ENCODE assay signal across 26 mouse cellular contexts in the genomic region with DNA sequence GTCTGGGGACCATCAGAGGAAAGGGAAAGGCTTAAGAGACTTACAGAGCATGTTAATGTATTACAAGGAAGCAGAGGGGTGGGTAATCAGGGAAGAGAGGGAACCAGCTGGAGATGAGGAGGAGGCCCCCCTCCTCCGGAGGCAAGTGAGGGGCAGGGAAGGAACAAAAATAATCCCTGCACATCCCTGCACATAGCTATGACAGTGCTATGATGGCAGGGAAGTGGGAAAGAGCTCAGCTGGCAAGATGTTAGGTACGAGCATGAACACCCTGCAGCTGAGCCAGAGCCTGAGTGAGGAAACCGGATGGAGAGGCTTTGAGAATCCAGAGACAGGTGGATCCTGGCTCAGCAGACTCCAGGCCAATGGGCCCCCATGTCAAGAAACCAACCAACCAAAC. TPM values are rescaled to one million over a fixed set of nuclear protein-coding genes. Genes with fewer than 3 reads are reported as not detected.
DNase-seq lines count a peak whose midpoint lies in the region; ATAC-seq lines count a peak whose summit lies in the region.
"Had no signal": no experiment of that assay in that cellular context is flagged by ENCODE, and none has a peak within 500 bp of the region (broad histone marks: within the 10 kb centered on the region; RNA-seq: fewer than 3 reads in every experiment).

No protein-coding gene starts in this region.

- no peaks in the 10 kb centered on the region for H3K9me3 ChIP-seq in hindbrain, embryonic 12.5 days (replicated peaks)
- H3K9me3 ChIP-seq: heart, embryonic 12.5 days; lung, embryonic 15.5 days had no signal

- no peaks in the 10 kb centered on the region for H3K36me3 ChIP-seq in hindbrain, embryonic 12.5 days
- H3K36me3 ChIP-seq: heart, embryonic 12.5 days; limb, embryonic 12.5 days; lung, embryonic 15.5 days had no signal

- H3K4me2 ChIP-seq in hindbrain, embryonic 12.5 days (replicated peaks): no peak overlapping the region
- H3K4me2 ChIP-seq: heart, embryonic 12.5 days; hindbrain, embryonic 14.5 days; limb, embryonic 12.5 days; lung, embryonic 15.5 days; midbrain, embryonic 11.5 days had no signal

- H3K4me3 ChIP-seq in hindbrain, embryonic 12.5 days: no peak overlapping the region
- H3K4me3 ChIP-seq: heart, adult 2 months; heart, embryonic 12.5 days; left cerebral cortex, adult 2 months; limb, embryonic 12.5 days; lung, embryonic 15.5 days had no signal

- no peak overlapping the region for H3K9ac ChIP-seq in hindbrain, embryonic 12.5 days
- H3K9ac ChIP-seq: heart, embryonic 12.5 days; hindbrain, embryonic 14.5 days; limb, embryonic 12.5 days; lung, embryonic 15.5 days had no signal

- ATAC-seq in hindbrain, embryonic 12.5 days (ENCODE audit: low FRiP score): no peak
- ATAC-seq: CD4-positive, CD25-positive, alpha-beta regulatory T cell, adult 4 months; forebrain, embryonic 14.5 days; midbrain, embryonic 16.5 days had no signal

- intact Hi-C loops in gastrocnemius, postnatal 36 days (cut with DNase I): no loop called here

- no peaks in the 10 kb centered on the region for H3K4me1 ChIP-seq in hindbrain, embryonic 12.5 days
- H3K4me1 ChIP-seq: heart, embryonic 12.5 days; limb, embryonic 12.5 days; lung, embryonic 15.5 days had no signal

- no peak overlapping the region for H3K27ac ChIP-seq in hindbrain, embryonic 12.5 days
- H3K27ac ChIP-seq: heart, adult 2 months; hindbrain, embryonic 14.5 days; left cerebral cortex, adult 2 months; limb, embryonic 12.5 days; lung, embryonic 15.5 days had no signal

- peak; percentile 29 for DNase-seq in layer of hippocampus, adult 9-11 months
- no peak for DNase-seq in layer of hippocampus, adult 9-10 months (ENCODE audit: low spot score)
- DNase-seq in brain, adult 2 months (ENCODE audit: low read depth, low spot score): peak; percentile 70
- DNase-seq in frontal cortex, adult 2 months (ENCODE audit: extremely low spot score in 1 of 2, low spot score in 1 of 2): peak; percentile 52 to 67
- DNase-seq in right cerebral cortex, postnatal 14 days: peak; percentile 29
- DNase-seq in cerebellum, postnatal 14 days: no peak
- no peak for DNase-seq in gastrocnemius, postnatal 36 days
- DNase-seq: adrenal gland, postnatal 25 days; cerebellum, adult 8-10 months; cerebellum, postnatal 36 days; gastrocnemius, postnatal 25 days; heart, adult 2 months; heart, postnatal 4 days; kidney, adult 11 months; kidney, postnatal 14 days; lung, postnatal 36 days had no signal

- 85% methylated on average over 3 of the region's 3 CpGs for WGBS in hindbrain, embryonic 12.5 days

- H3K27me3 ChIP-seq in hindbrain, embryonic 12.5 days: 0 out of 2 replicates have a peak, but pooled peaks cover 6% of the 10 kb centered on the region
- H3K27me3 ChIP-seq: heart, embryonic 12.5 days; lung, embryonic 15.5 days had no signal

RNA-seq across cellular contexts. Expression of a gene that starts 52.2 kb away (rescaled TPM):
- 211 and 225 TPM in 2 replicates for polyA plus RNA-seq in frontal cortex, adult 2 months (2012; rRNA removed)
- polyA plus RNA-seq in hindbrain, embryonic 12.5 days (2016; fragmentation: Nextera tagmentation; extraction: Ambion mirVana): 6.1 and 7.1 TPM in 2 replicates
- 1 to 10 TPM; 4.3 to 4.9 TPM for total RNA-seq in gastrocnemius, postnatal 36 days (2021)

RNA-seq across cellular contexts. Expression of a gene that starts 56.0 kb away (rescaled TPM):
- polyA plus RNA-seq in frontal cortex, adult 2 months (2012; rRNA removed): 78.0 and 85.3 TPM in 2 replicates
- 121 and 126 TPM in 2 replicates for polyA plus RNA-seq in hindbrain, embryonic 12.5 days (2016; fragmentation: Nextera tagmentation; extraction: Ambion mirVana)
- total RNA-seq in gastrocnemius, postnatal 36 days (2021): 10 to 100 TPM; 51.6 to 57.5 TPM

RNA-seq across cellular contexts. Expression of a gene that starts 56.4 kb away (rescaled TPM):
- 7.8 and 8.9 TPM in 2 replicates for polyA plus RNA-seq in frontal cortex, adult 2 months (2012; rRNA removed)
- polyA plus RNA-seq in hindbrain, embryonic 12.5 days (2016; fragmentation: Nextera tagmentation; extraction: Ambion mirVana): 6.4 and 6.7 TPM in 2 replicates
- total RNA-seq in gastrocnemius, postnatal 36 days (2021): 1 to 10 TPM in 1 of 2 experiments, under 1 TPM in 1; 0.54 to 1.1 TPM

Comparison
In these comparisons a context has a peak if more than half of its experiments do, and no peak if none do; other contexts are left out.
1. DNase-seq: peak in layer of hippocampus, adult 9-11 months (single experiment), brain, adult 2 months (single experiment), frontal cortex, adult 2 months (2 of 2) and right cerebral cortex, postnatal 14 days (single experiment); none in layer of hippocampus, adult 9-10 months (single experiment), cerebellum, postnatal 14 days (0 of 2) and gastrocnemius, postnatal 36 days (0 of 2).
2. RNA of a gene that starts 52.2 kb away (polyA plus RNA-seq): 211 to 225 TPM in frontal cortex, adult 2 months; 6.1 to 7.1 TPM in hindbrain, embryonic 12.5 days; every median in the first group is over 10 times any median in the second.